Mouse (Mus musculus) limb, embryonic 15.5 days (tissue): ENCODE measurements at regions not wholly inside any gene's neighbourhood (a gene's known extent, or its start where the extent isn't known, plus 50 kb on each side); places are given as distances from the start of the nearest gene placed in this dataset.

Source experiments
- ATAC-seq: fragments of 200-750 bp; cut with Nextera tagmentation; 2 replicates; pipeline ENCODE4 v1.8.0; 2017; ENCODE audit warnings: low read depth, moderate TSS enrichment; ENCODE audit not compliant: insufficient number of reproducible peaks, low FRiP score, low TSS enrichment
- H3K27ac ChIP-seq: fragments of 300-500 bp; sonication (generic); 2 replicates; pipeline ENCODE4 v1.5.1; 2015; ENCODE audit warnings: moderate library complexity, mild to moderate bottlenecking, inconsistent platforms
- H3K27me3 ChIP-seq: fragments of 300-500 bp; sonication (generic); 2 replicates; pipeline ENCODE4 v1.6.1; 2015; ENCODE audit warnings: inconsistent platforms
- H3K36me3 ChIP-seq: fragments of 300-500 bp; sonication (generic); 2 replicates; pipeline ENCODE4 v1.6.1; 2015; ENCODE audit warnings: inconsistent platforms
- H3K4me1 ChIP-seq: fragments of 300-500 bp; sonication (generic); 2 replicates; pipeline ENCODE4 v1.6.1; 2015; ENCODE audit warnings: inconsistent platforms
- H3K4me2 ChIP-seq: fragments of 300-500 bp; sonication (generic); 2 replicates; pipeline ENCODE4 v1.6.1; 2015; ENCODE audit warnings: mild to moderate bottlenecking, inconsistent platforms
- H3K4me3 ChIP-seq: fragments of 300-500 bp; sonication (generic); 2 replicates; pipeline ENCODE4 v1.5.1; 2015; ENCODE audit warnings: mild to moderate bottlenecking, inconsistent platforms
- H3K9ac ChIP-seq: fragments of 300-500 bp; sonication (generic); 2 replicates; pipeline ENCODE4 v1.6.1; 2015; ENCODE audit warnings: inconsistent platforms
- H3K9me3 ChIP-seq: fragments of 300-500 bp; sonication (generic); 2 replicates; pipeline ENCODE4 v1.6.1; 2016; ENCODE audit warnings: inconsistent platforms
- WGBS: fragments of 180-500 bp; shearing (Covaris S2); methylation state at CpG from one replicate; pipeline ENCODE4 v1.1.7; 2015; 5-methylcytosine and 5-hydroxymethylcytosine counted together

GRCm38 (mm10) chr16:5444785-5445184, 189.0 kb upstream of the Eef2kmt start:
- Histone ChIP-seq H3K9me3 (no peaks in the 10 kb centered on the region), H3K4me3 (no peak overlapping the region), H3K27me3 (no peaks in the 10 kb centered on the region), H3K9ac (no peak overlapping the region), H3K36me3 (no peaks in the 10 kb centered on the region), H3K4me1 (no peaks in the 10 kb centered on the region), H3K4me2 (no peak overlapping the region), H3K27ac (no peak overlapping the region)
- no peak for ATAC-seq
- WGBS, result 57% methylated on average over 2 of the region's 2 CpGs

DNA sequence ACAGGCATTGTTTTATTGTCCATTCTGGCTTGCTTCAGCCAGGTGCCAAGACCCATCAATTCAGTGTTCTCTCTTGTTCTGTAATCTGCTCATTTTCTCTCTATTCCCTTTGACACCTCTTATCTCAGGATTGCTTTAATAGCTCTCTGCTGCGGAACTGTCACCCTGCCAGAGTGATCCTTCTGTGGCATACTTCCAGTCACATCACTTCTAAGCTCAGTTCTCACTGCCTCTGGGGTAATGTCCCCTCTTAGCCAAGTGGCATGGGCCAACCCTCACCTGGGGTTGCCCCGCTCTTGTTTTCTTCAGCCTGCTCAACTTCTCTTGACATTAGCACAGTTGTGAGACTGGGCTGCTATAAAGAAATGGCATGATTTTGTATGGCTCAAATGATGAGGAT, 183.9 kb upstream of the Eef2kmt start:
- H3K9ac ChIP-seq, result no peak overlapping the region
- no peak overlapping the region for H3K27ac ChIP-seq
- no peak for ATAC-seq
- H3K36me3 ChIP-seq, result no peaks in the 10 kb centered on the region
- H3K4me2 ChIP-seq, result no peak overlapping the region
- no peaks in the 10 kb centered on the region for H3K9me3 ChIP-seq
- no peak overlapping the region for H3K4me3 ChIP-seq
- no peaks in the 10 kb centered on the region for H3K4me1 ChIP-seq
- no peaks in the 10 kb centered on the region for H3K27me3 ChIP-seq
- WGBS, result 80% methylated on average over 2 of the region's 2 CpGs

- Histone ChIP-seq H3K27me3 (no peaks in the 10 kb centered on the region), H3K9ac (no peak overlapping the region), H3K27ac (no peak overlapping the region), H3K9me3 (no peaks in the 10 kb centered on the region), H3K36me3 (no peaks in the 10 kb centered on the region), H3K4me3 (no peak overlapping the region), H3K4me2 (no peak overlapping the region), H3K4me1 (no peaks in the 10 kb centered on the region)
- no peak for ATAC-seq
- 81% methylated on average over 2 of the region's 2 CpGs for WGBS
Measured at GRCm38 (mm10) chr16:5438405-5438804, 182.6 kb upstream of the Eef2kmt start.

DNA sequence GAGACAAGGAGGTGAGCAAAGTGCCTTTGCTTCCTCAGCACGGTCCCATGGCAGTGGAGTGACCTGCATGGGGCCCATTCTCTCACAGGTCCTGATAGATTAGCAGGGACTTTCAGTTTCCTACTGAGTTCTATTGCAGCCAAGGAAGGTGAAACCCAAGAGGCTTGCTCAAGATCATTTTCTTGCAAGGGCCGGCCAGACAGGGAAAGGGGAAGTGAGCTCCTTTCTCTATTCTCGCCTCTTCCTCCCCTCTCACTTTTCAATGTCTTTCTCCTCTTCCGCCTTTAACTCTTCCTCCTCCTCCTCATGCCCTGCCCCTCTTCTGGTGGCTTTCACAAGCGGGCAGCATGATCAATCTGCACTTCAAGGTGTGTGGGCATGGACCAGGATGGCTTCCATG, 175.9 kb upstream of the Eef2kmt start:
- Histone ChIP-seq H3K36me3 (no peaks in the 10 kb centered on the region), H3K27me3 (no peaks in the 10 kb centered on the region), H3K4me1 (no peaks in the 10 kb centered on the region), H3K9me3 (no peaks in the 10 kb centered on the region), H3K4me3 (no peak overlapping the region), H3K27ac (no peak overlapping the region), H3K4me2 (no peak overlapping the region), H3K9ac (no peak overlapping the region)
- no peak for ATAC-seq
- 77% methylated on average over 5 of the region's 5 CpGs for WGBS

DNA sequence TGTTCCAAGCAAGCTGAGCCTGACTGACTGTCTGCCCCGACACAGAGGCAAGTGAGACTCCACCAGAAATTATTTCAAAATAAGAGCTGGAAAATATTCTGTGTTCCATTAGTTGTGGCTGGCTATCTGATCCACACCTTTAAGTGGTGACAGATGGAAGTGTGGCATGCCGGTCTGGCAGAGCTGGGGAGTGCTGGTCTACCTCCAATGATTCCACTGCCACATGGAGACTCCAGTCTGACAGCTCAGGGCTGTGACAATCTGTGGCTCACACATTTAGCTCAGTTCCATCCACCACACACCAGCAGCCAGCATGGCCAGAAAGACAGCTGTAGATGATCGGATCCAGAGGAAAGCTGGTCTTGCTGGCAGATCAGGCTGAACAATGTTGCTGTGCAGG, 175.3 kb upstream of the Eef2kmt start:
- Histone ChIP-seq H3K36me3 (no peaks in the 10 kb centered on the region), H3K9me3 (no peaks in the 10 kb centered on the region), H3K4me2 (no peak overlapping the region), H3K27me3 (no peaks in the 10 kb centered on the region), H3K9ac (no peak overlapping the region), H3K4me1 (no peaks in the 10 kb centered on the region), H3K27ac (no peak overlapping the region), H3K4me3 (no peak overlapping the region)
- ATAC-seq, result no peak
- 56% methylated on average over 3 of the region's 3 CpGs for WGBS

GRCm38 (mm10) chr16:5429466-5429865, 173.7 kb upstream of the Eef2kmt start:
- no peaks in the 10 kb centered on the region for H3K4me1 ChIP-seq
- H3K4me2 ChIP-seq, result no peak overlapping the region
- no peak overlapping the region for H3K27ac ChIP-seq
- no peak for ATAC-seq
- H3K4me3 ChIP-seq, result no peak overlapping the region
- H3K27me3 ChIP-seq, result no peaks in the 10 kb centered on the region
- no peak overlapping the region for H3K9ac ChIP-seq
- WGBS, result 67% methylated on average over 2 of the region's 2 CpGs
- no peaks in the 10 kb centered on the region for H3K9me3 ChIP-seq
- H3K36me3 ChIP-seq, result no peaks in the 10 kb centered on the region

DNA sequence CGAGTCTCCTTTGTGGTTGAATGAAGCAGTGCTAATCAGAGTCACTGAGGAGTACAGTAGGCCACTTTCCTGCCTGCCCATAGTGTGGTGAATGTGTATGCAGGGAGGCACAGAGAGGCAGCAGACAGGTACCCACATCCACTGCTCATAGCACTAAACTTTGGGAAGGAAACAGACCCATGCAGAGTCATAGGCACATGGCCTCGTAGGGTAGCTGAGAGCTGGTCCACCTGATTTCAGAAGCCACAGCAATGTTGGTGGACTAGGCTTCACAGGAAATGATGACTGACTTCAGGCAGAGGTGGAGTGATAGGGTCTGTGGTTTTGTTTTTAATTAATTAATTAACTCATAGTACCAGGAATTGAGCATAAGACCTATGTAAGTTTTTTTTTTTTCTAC, 170.1 kb upstream of the Eef2kmt start:
- Histone ChIP-seq H3K36me3 (no peaks in the 10 kb centered on the region), H3K9ac (no peak overlapping the region), H3K4me3 (no peak overlapping the region), H3K4me1 (no peaks in the 10 kb centered on the region), H3K27me3 (no peaks in the 10 kb centered on the region), H3K9me3 (no peaks in the 10 kb centered on the region), H3K4me2 (no peak overlapping the region), H3K27ac (no peak overlapping the region)
- 80% methylated on average over 2 of the region's 2 CpGs for WGBS
- ATAC-seq, result no peak

DNA sequence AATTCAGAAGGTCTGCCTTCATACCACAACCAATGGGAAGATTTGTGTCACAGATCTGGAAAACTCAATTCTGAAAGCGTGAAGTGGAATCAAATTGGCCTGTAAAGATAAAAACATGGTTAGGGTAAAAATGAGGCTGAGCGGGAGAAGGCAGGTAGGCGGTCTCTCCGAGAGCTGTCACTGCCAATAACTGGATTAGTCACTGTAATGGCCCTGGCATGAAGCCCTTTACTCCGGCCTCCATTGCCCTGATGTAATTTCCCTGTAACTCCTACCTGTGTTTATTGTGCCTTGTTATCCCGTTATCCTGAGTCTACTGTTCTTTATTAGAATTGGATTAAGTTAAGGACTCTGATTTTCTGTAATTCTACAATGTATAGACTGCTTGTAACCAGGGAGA, 166.3 kb upstream of the Eef2kmt start:
- H3K9me3 ChIP-seq, result no peaks in the 10 kb centered on the region
- WGBS, result 51% methylated on average over 6 of the region's 6 CpGs
- no peak for ATAC-seq

GRCm38 (mm10) chr16:5421591-5421990, 165.8 kb upstream of the Eef2kmt start:
- Histone ChIP-seq H3K9me3 (no peaks in the 10 kb centered on the region), H3K4me2 (no peak overlapping the region), H3K27ac (no peak overlapping the region), H3K27me3 (no peaks in the 10 kb centered on the region), H3K36me3 (no peaks in the 10 kb centered on the region), H3K4me1 (0 out of 2 replicates have a peak, but pooled peaks cover 2% of the 10 kb centered on the region), H3K9ac (no peak overlapping the region), H3K4me3 (no peak overlapping the region)
- no peak for ATAC-seq
- 80% methylated on average over 5 of the region's 5 CpGs for WGBS

More for the DNA sequence above, 166.3 kb upstream of the Eef2kmt start:
- Histone ChIP-seq H3K4me2 (no peak overlapping the region), H3K4me1 (0 out of 2 replicates have a peak, but pooled peaks cover 2% of the 10 kb centered on the region), H3K27me3 (no peaks in the 10 kb centered on the region), H3K27ac (no peak overlapping the region), H3K4me3 (no peak overlapping the region), H3K9ac (no peak overlapping the region), H3K36me3 (no peaks in the 10 kb centered on the region)

GRCm38 (mm10) chr16:5419467-5419866, 163.7 kb upstream of the Eef2kmt start:
- H3K36me3 ChIP-seq, result no peaks in the 10 kb centered on the region
- no peak overlapping the region for H3K4me3 ChIP-seq
- WGBS, result 73% methylated on average over 3 of the region's 3 CpGs
- no peak overlapping the region for H3K27ac ChIP-seq
- no peaks in the 10 kb centered on the region for H3K9me3 ChIP-seq
- no peaks in the 10 kb centered on the region for H3K27me3 ChIP-seq
- H3K4me2 ChIP-seq, result no peak overlapping the region
- no peak for ATAC-seq
- H3K9ac ChIP-seq, result no peak overlapping the region
- 0 out of 2 replicates have a peak, but pooled peaks cover 2% of the 10 kb centered on the region for H3K4me1 ChIP-seq

- H3K27me3 ChIP-seq, result no peaks in the 10 kb centered on the region
- no peaks in the 10 kb centered on the region for H3K36me3 ChIP-seq
- WGBS, result 35% methylated on average over 4 of the region's 4 CpGs
- no peak overlapping the region for H3K4me2 ChIP-seq
- no peak for ATAC-seq
- no peak overlapping the region for H3K4me3 ChIP-seq
- H3K9ac ChIP-seq, result no peak overlapping the region
- no peaks in the 10 kb centered on the region for H3K9me3 ChIP-seq
- H3K27ac ChIP-seq, result no peak overlapping the region
- 0 out of 2 replicates have a peak, but pooled peaks cover 2% of the 10 kb centered on the region for H3K4me1 ChIP-seq
Measured at GRCm38 (mm10) chr16:5418462-5419197, 162.8 kb upstream of the Eef2kmt start.

DNA sequence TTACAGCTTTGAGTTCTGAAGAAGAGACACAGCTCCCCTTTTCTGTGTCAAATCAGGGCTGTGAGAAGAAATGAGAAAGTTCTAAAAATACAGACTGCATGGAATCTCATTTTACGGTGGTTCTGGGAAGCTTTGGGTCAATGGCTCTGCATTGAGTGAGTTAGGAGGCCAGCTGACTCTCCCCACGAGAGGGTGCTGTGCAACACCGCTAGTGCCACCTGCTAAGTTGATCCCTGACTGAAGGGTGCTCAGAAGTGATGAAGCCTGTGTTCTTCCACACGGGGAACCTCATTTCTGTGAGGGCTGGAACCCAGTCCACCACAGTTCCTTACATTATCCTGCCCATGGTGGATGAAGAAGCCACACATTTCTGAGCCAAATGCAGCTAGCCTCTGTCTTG, 159.5 kb upstream of the Eef2kmt start:
- 74% methylated on average over 4 of the region's 4 CpGs for WGBS
- no peak for ATAC-seq
- 0 out of 2 replicates have a peak, but pooled peaks cover 2% of the 10 kb centered on the region for H3K4me1 ChIP-seq
- no peak overlapping the region for H3K4me2 ChIP-seq
- H3K27me3 ChIP-seq, result no peaks in the 10 kb centered on the region
- no peak overlapping the region for H3K4me3 ChIP-seq
- H3K9ac ChIP-seq, result no peak overlapping the region
- H3K9me3 ChIP-seq, result no peaks in the 10 kb centered on the region
- H3K27ac ChIP-seq, result no peak overlapping the region
- H3K36me3 ChIP-seq, result no peaks in the 10 kb centered on the region
